Mouse (Mus musculus): Measurements from ENCODE around the gene Ube2n. TPM values are rescaled to one million over a fixed set of nuclear protein-coding genes. Genes with fewer than 3 reads are reported as not detected.

Gene Ube2n
- polyA plus RNA-seq, 1 experiment = 17.5 TPM

- no peak overlapping the region for H3K27ac ChIP-seq (ENCODE audit: insufficient read depth, low read depth, low read length)
- peaks cover 73% of the 10 kb centered on the region for H3K36me3 ChIP-seq (ENCODE audit: control insufficient read depth, insufficient read depth, low read length)
- peak; percentile 37; the same call in 1 of the 2 replicates for TF ChIP-seq CTCF (IDR thresholded peaks at IDR 0.05; ENCODE audit: extremely low read depth, insufficient read length, insufficient replicate concordance, low read depth, low read length)
- TF ChIP-seq POLR2A (IDR thresholded peaks at IDR 0.05; ENCODE audit: low read depth, low read length) = no peak
- H3K4me3 ChIP-seq (ENCODE audit: low read depth, low read length) = no peak overlapping the region
- no peaks in the 10 kb centered on the region for H3K27me3 ChIP-seq (ENCODE audit: control insufficient read depth, insufficient read depth, low read length)
- 67% methylated on average over 2 of the region's 2 CpGs for WGBS
- no peaks in the 10 kb centered on the region for H3K4me1 ChIP-seq (ENCODE audit: control insufficient read depth, insufficient read depth, insufficient read length, low read length)
These were observed 25.3 kb upstream of the Ube2n start for GRCm38 (mm10) chr10:95489653-95490052.

- WGBS = 88% methylated on average over 5 of the region's 5 CpGs
- no peak overlapping the region for H3K27ac ChIP-seq (ENCODE audit: insufficient read depth, low read depth, low read length)
- H3K36me3 ChIP-seq (ENCODE audit: control insufficient read depth, insufficient read depth, low read length) = peaks cover 57% of the 10 kb centered on the region
- no peaks in the 10 kb centered on the region for H3K4me1 ChIP-seq (ENCODE audit: control insufficient read depth, insufficient read depth, insufficient read length, low read length)
- TF ChIP-seq CTCF (IDR thresholded peaks at IDR 0.05; ENCODE audit: extremely low read depth, insufficient read length, insufficient replicate concordance, low read depth, low read length) (no peak), POLR2A (IDR thresholded peaks at IDR 0.05; ENCODE audit: low read depth, low read length) (no peak)
- no peaks in the 10 kb centered on the region for H3K27me3 ChIP-seq (ENCODE audit: control insufficient read depth, insufficient read depth, low read length)
- H3K4me3 ChIP-seq (ENCODE audit: low read depth, low read length) = no peak overlapping the region
These were observed 20.7 kb upstream of the Ube2n start for GRCm38 (mm10) chr10:95494268-95494667.

GRCm38 (mm10) chr10:95501033-95501432 is 13.9 kb upstream of the Ube2n start:
- peak overlapping the region; percentile 72; the same call in 1 of the 2 replicates for H3K27ac ChIP-seq (ENCODE audit: insufficient read depth, low read depth, low read length)
- no peak for TF ChIP-seq POLR2A (IDR thresholded peaks at IDR 0.05; ENCODE audit: low read depth, low read length)
- no peak for TF ChIP-seq CTCF (IDR thresholded peaks at IDR 0.05; ENCODE audit: extremely low read depth, insufficient read length, insufficient replicate concordance, low read depth, low read length)
- 1% methylated on average over 7 of the region's 7 CpGs for WGBS
- no peaks in the 10 kb centered on the region for H3K4me1 ChIP-seq (ENCODE audit: control insufficient read depth, insufficient read depth, insufficient read length, low read length)
- peak overlapping the region; percentile 76 for H3K4me3 ChIP-seq (ENCODE audit: low read depth, low read length)
- H3K36me3 ChIP-seq (ENCODE audit: control insufficient read depth, insufficient read depth, low read length) = peaks cover 9% of the 10 kb centered on the region
- no peaks in the 10 kb centered on the region for H3K27me3 ChIP-seq (ENCODE audit: control insufficient read depth, insufficient read depth, low read length)

GRCm38 (mm10) chr10:95501463-95502081 is 13.4 kb upstream of the Ube2n start, which contains the start of gene Mrpl42:
Gene Mrpl42 (minus strand): TSS chr10:95501940.
- TF ChIP-seq POLR2A (IDR thresholded peaks at IDR 0.05; ENCODE audit: low read depth, low read length) (peak; percentile 77), CTCF (IDR thresholded peaks at IDR 0.05; ENCODE audit: extremely low read depth, insufficient read length, insufficient replicate concordance, low read depth, low read length) (no peak)
- Histone ChIP-seq H3K4me1 (ENCODE audit: control insufficient read depth, insufficient read depth, insufficient read length, low read length) (no peaks in the 10 kb centered on the region), H3K36me3 (ENCODE audit: control insufficient read depth, insufficient read depth, low read length) (peaks cover 7% of the 10 kb centered on the region), H3K27ac (ENCODE audit: insufficient read depth, low read depth, low read length) (peak within 1 kb of the TSS; percentile 72), H3K4me3 (ENCODE audit: low read depth, low read length) (peak within 1 kb of the TSS; percentile 76), H3K27me3 (ENCODE audit: control insufficient read depth, insufficient read depth, low read length) (no peaks in the 10 kb centered on the region)
- WGBS = under 1% methylated on average over 35 of the region's 35 CpGs

GRCm38 (mm10) chr10:95503443-95504235 is 11.3 kb upstream of the Ube2n start:
- Histone ChIP-seq H3K4me3 (ENCODE audit: low read depth, low read length) (no peak overlapping the region), H3K27me3 (ENCODE audit: control insufficient read depth, insufficient read depth, low read length) (no peaks in the 10 kb centered on the region), H3K27ac (ENCODE audit: insufficient read depth, low read depth, low read length) (no peak overlapping the region), H3K4me1 (ENCODE audit: control insufficient read depth, insufficient read depth, insufficient read length, low read length) (no peaks in the 10 kb centered on the region), H3K36me3 (ENCODE audit: control insufficient read depth, insufficient read depth, low read length) (no peaks in the 10 kb centered on the region)
- 90% methylated on average over 14 of the region's 14 CpGs for WGBS
- TF ChIP-seq CTCF (IDR thresholded peaks at IDR 0.05; ENCODE audit: extremely low read depth, insufficient read length, insufficient replicate concordance, low read depth, low read length) = no peak
- TF ChIP-seq POLR2A (IDR thresholded peaks at IDR 0.05; ENCODE audit: low read depth, low read length) = no peak

- WGBS = 0% methylated on average over 1 of the region's 1 CpGs
These were observed 10.6 kb upstream of the Ube2n start for GRCm38 (mm10) chr10:95504341-95504740.

GRCm38 (mm10) chr10:95508126-95508525 is 6.8 kb upstream of the Ube2n start:
- 85% methylated on average over 8 of the region's 8 CpGs for WGBS
- Histone ChIP-seq H3K27me3 (ENCODE audit: control insufficient read depth, insufficient read depth, low read length) (no peaks in the 10 kb centered on the region), H3K4me1 (ENCODE audit: control insufficient read depth, insufficient read depth, insufficient read length, low read length) (no peaks in the 10 kb centered on the region), H3K27ac (ENCODE audit: insufficient read depth, low read depth, low read length) (no peak overlapping the region), H3K36me3 (ENCODE audit: control insufficient read depth, insufficient read depth, low read length) (no peaks in the 10 kb centered on the region), H3K4me3 (ENCODE audit: low read depth, low read length) (no peak overlapping the region)
- TF ChIP-seq POLR2A (IDR thresholded peaks at IDR 0.05; ENCODE audit: low read depth, low read length) (no peak), CTCF (IDR thresholded peaks at IDR 0.05; ENCODE audit: extremely low read depth, insufficient read length, insufficient replicate concordance, low read depth, low read length) (no peak)

More at GRCm38 (mm10) chr10:95504341-95504740, 10.6 kb upstream of the Ube2n start:
- H3K27ac ChIP-seq (ENCODE audit: insufficient read depth, low read depth, low read length) = no peak overlapping the region
- no peaks in the 10 kb centered on the region for H3K27me3 ChIP-seq (ENCODE audit: control insufficient read depth, insufficient read depth, low read length)
- H3K4me1 ChIP-seq (ENCODE audit: control insufficient read depth, insufficient read depth, insufficient read length, low read length) = no peaks in the 10 kb centered on the region
- TF ChIP-seq POLR2A (IDR thresholded peaks at IDR 0.05; ENCODE audit: low read depth, low read length) = no peak
- H3K36me3 ChIP-seq (ENCODE audit: control insufficient read depth, insufficient read depth, low read length) = no peaks in the 10 kb centered on the region
- no peak overlapping the region for H3K4me3 ChIP-seq (ENCODE audit: low read depth, low read length)

Measured in small intestine, adult 2 months (tissue).